ENCODE assay signal across 25 mouse cellular contexts in genomic region chr15:78880432-78880831, GRCm38 (mm10). TPM values are rescaled to one million over a fixed set of nuclear protein-coding genes. Genes with fewer than 3 reads are reported as not detected.
A peak's percentile ranks its signal among the peaks of the same experiment; 100 is the strongest.
DNase-seq lines count a peak whose midpoint lies in the region; ATAC-seq lines count a peak whose summit lies in the region.
"Had no signal": no experiment of that assay in that cellular context is flagged by ENCODE, and none has a peak within 500 bp of the region (broad histone marks: within the 10 kb centered on the region; RNA-seq: fewer than 3 reads in every experiment).

No protein-coding gene starts in this region.

- no peak for ATAC-seq in forebrain, embryonic 12.5 days (ENCODE audit: low FRiP score)
- no peak for ATAC-seq in kidney, embryonic 16.5 days (ENCODE audit: low FRiP score, low TSS enrichment)
- ATAC-seq: intestine, postnatal 0 days; Patski had no signal

- no peak overlapping the region for H3K27ac ChIP-seq in forebrain, embryonic 12.5 days
- no peak overlapping the region; the same call in 1 of the 2 replicates for H3K27ac ChIP-seq in forebrain, embryonic 10.5 days
- H3K27ac ChIP-seq in kidney, embryonic 16.5 days (ENCODE audit: low read length), result no peak overlapping the region
- H3K27ac ChIP-seq in macrophage, result peak overlapping the region; percentile 100; the same call in 1 of the 2 replicates
- H3K27ac ChIP-seq: heart, embryonic 13.5 days; hindbrain, embryonic 15.5 days; left cerebral cortex, adult 2 months had no signal

- H3K9ac ChIP-seq in forebrain, embryonic 12.5 days, result 0 out of 2 replicates have a peak overlapping the region, but pooled peaks have one; percentile 25
- H3K9ac ChIP-seq in kidney, embryonic 16.5 days (replicated peaks; ENCODE audit: low read length), result 0 out of 2 replicates have a peak overlapping the region, but pooled peaks have one; percentile 35
- H3K9ac ChIP-seq: hindbrain, embryonic 15.5 days had no signal

- no peak for DNase-seq in forebrain, embryonic 10.5 days (ENCODE audit: extremely low spot score, low spot score)
- no peak for DNase-seq in kidney, adult 9 months
- peak; percentile 63 for DNase-seq in testis, postnatal 10 days (ENCODE audit: low spot score)
- DNase-seq in testis, postnatal 14 days (ENCODE audit: low spot score), result no peak
- DNase-seq in lung, adult 18-20 months, result no peak
- DNase-seq: adrenal gland, adult 8-10 months; cerebellum, adult 8-10 months; layer of hippocampus, adult 9-11 months; lung, postnatal 14 days; right cerebral cortex, adult 18-20 months; thymus, adult 2 months had no signal

- H3K27me3 ChIP-seq in forebrain, embryonic 12.5 days, result no peaks in the 10 kb centered on the region
- H3K27me3 ChIP-seq in forebrain, embryonic 10.5 days (ENCODE audit: poor library complexity, severe bottlenecking), result no peaks in the 10 kb centered on the region
- no peaks in the 10 kb centered on the region for H3K27me3 ChIP-seq in kidney, embryonic 16.5 days (ENCODE audit: insufficient read depth, low read length)
- H3K27me3 ChIP-seq: heart, embryonic 13.5 days; hindbrain, embryonic 15.5 days; megakaryocyte, embryonic 14.5 days; Patski had no signal

- no peak overlapping the region for H3K4me2 ChIP-seq in forebrain, embryonic 12.5 days
- no peak overlapping the region for H3K4me2 ChIP-seq in kidney, embryonic 16.5 days (replicated peaks; ENCODE audit: low read depth, low read length)
- H3K4me2 ChIP-seq: heart, embryonic 13.5 days; hindbrain, embryonic 15.5 days had no signal

- H3K36me3 ChIP-seq in forebrain, embryonic 12.5 days (replicated peaks), result peaks cover 55% of the 10 kb centered on the region
- H3K36me3 ChIP-seq in forebrain, embryonic 10.5 days (replicated peaks), result peaks cover 61% of the 10 kb centered on the region
- H3K36me3 ChIP-seq in kidney, embryonic 16.5 days (ENCODE audit: insufficient read depth, low read length), result peaks cover 43% of the 10 kb centered on the region
- peaks cover 53% of the 10 kb centered on the region for H3K36me3 ChIP-seq in macrophage (ENCODE audit: inconsistent target)

- H3K79me2 ChIP-seq in macrophage (ENCODE audit: inconsistent target), result peaks cover 22% of the 10 kb centered on the region

- H3K4me1 ChIP-seq in forebrain, embryonic 12.5 days, result peaks cover 30% of the 10 kb centered on the region
- H3K4me1 ChIP-seq in forebrain, embryonic 10.5 days, result peaks cover 35% of the 10 kb centered on the region
- peaks cover 27% of the 10 kb centered on the region for H3K4me1 ChIP-seq in kidney, embryonic 16.5 days (ENCODE audit: insufficient read depth, low read length)

- no peak overlapping the region for H3K4me3 ChIP-seq in forebrain, embryonic 12.5 days (replicated peaks)
- H3K4me3 ChIP-seq in forebrain, embryonic 10.5 days, result no peak overlapping the region
- H3K4me3 ChIP-seq in kidney, embryonic 16.5 days (ENCODE audit: low read length), result no peak overlapping the region
- no peak overlapping the region for H3K4me3 ChIP-seq in macrophage (ENCODE audit: inconsistent target)
- H3K4me3 ChIP-seq: heart, embryonic 13.5 days; hindbrain, embryonic 15.5 days; left cerebral cortex, adult 2 months had no signal

- 96% methylated on average over 8 of the region's 8 CpGs for WGBS in forebrain, embryonic 12.5 days
- 96% methylated on average over 8 of the region's 8 CpGs for WGBS in forebrain, embryonic 10.5 days
- 91% methylated on average over 8 of the region's 8 CpGs for WGBS in kidney, embryonic 16.5 days
- 96% methylated on average over 7 of the region's 8 CpGs for WGBS in macrophage (ENCODE audit: missing documents)

- H3K9me3 ChIP-seq in forebrain, embryonic 12.5 days, result no peaks in the 10 kb centered on the region
- no peaks in the 10 kb centered on the region for H3K9me3 ChIP-seq in forebrain, embryonic 10.5 days
- H3K9me3 ChIP-seq in kidney, embryonic 16.5 days (ENCODE audit: low read length), result no peaks in the 10 kb centered on the region
- H3K9me3 ChIP-seq: heart, embryonic 13.5 days; hindbrain, embryonic 15.5 days; megakaryocyte, embryonic 14.5 days had no signal

RNA-seq across cellular contexts. Expression of gene Gga1, which starts 3.4 kb away (rescaled TPM):
- polyA plus RNA-seq in forebrain, embryonic 12.5 days (2016; fragmentation: Nextera tagmentation; extraction: Ambion mirVana), result 53.6 and 56.4 TPM in 2 replicates
- polyA plus RNA-seq in forebrain, embryonic 10.5 days (2016; fragmentation: Nextera tagmentation; extraction: Ambion mirVana), result 46.8 and 52.6 TPM in 2 replicates
- polyA plus RNA-seq in kidney, embryonic 16.5 days (2015; fragmentation: Nextera tagmentation; extraction: Ambion mirVana), result 54.7 and 61.9 TPM in 2 replicates
- 100 to 1,000 TPM in 24 of 26 experiments, 10 to 100 TPM in 2; 71.9 to 245 (median 168) TPM for total RNA-seq in macrophage (2018; cell fraction: chromatin; rRNA removed)
- total RNA-seq in macrophage (2018; cell fraction: cytosol; rRNA removed), result 10 to 100 TPM; 65.1 to 86.4 (median 78.3) TPM
- 100 to 1,000 TPM in 15 of 26 experiments, 10 to 100 TPM in 11; 55.6 to 160 (median 110) TPM for total RNA-seq in macrophage (2018; cell fraction: nucleus; rRNA removed)
- polyA plus RNA-seq in macrophage (2018), result 54.0 to 74.5 TPM (median 65.4 TPM) in 3 replicates

RNA-seq across cellular contexts. Expression of gene Gm49510, which starts 19.0 kb away (rescaled TPM):
- polyA plus RNA-seq in forebrain, embryonic 12.5 days (2016; fragmentation: Nextera tagmentation; extraction: Ambion mirVana), result 0.18 TPM in 1 of 2 replicates, not detected in the other
- polyA plus RNA-seq in forebrain, embryonic 10.5 days (2016; fragmentation: Nextera tagmentation; extraction: Ambion mirVana), result 0.23 and 0.35 TPM in 2 replicates
- 0.37 and 0.70 TPM in 2 replicates for polyA plus RNA-seq in kidney, embryonic 16.5 days (2015; fragmentation: Nextera tagmentation; extraction: Ambion mirVana)
- 1 to 10 TPM in 9 of 26 experiments, under 1 TPM in 10, not detected in 7; 0.31 to 2.4 (median 0.98) TPM for total RNA-seq in macrophage (2018; cell fraction: chromatin; rRNA removed)
- total RNA-seq in macrophage (2018; cell fraction: cytosol; rRNA removed), result 1 to 10 TPM in 1 of 26 experiments, under 1 TPM in 22, not detected in 3; 0.10 to 1.0 (median 0.40) TPM
- total RNA-seq in macrophage (2018; cell fraction: nucleus; rRNA removed), result 1 to 10 TPM in 1 of 26 experiments, under 1 TPM in 14, not detected in 11; 0.18 to 1.1 (median 0.66) TPM
- polyA plus RNA-seq in macrophage (2018), result 0.25 to 0.59 TPM in 2 of 3 replicates, not detected in the other
- total RNA-seq: gastrocnemius, adult 18-20 months; left cerebral cortex, adult 2 months had no signal
- polyA plus RNA-seq: gonadal fat pad, adult 2 months; hindbrain, embryonic 15.5 days; small intestine, adult 2 months had no signal

RNA-seq across cellular contexts. Expression of gene Sh3bp1, which starts 19.1 kb away (rescaled TPM):
- 10.3 TPM in 2 replicates for polyA plus RNA-seq in forebrain, embryonic 12.5 days (2016; fragmentation: Nextera tagmentation; extraction: Ambion mirVana)
- 21.0 and 21.5 TPM in 2 replicates for polyA plus RNA-seq in forebrain, embryonic 10.5 days (2016; fragmentation: Nextera tagmentation; extraction: Ambion mirVana)
- polyA plus RNA-seq in kidney, embryonic 16.5 days (2015; fragmentation: Nextera tagmentation; extraction: Ambion mirVana), result 33.1 and 41.0 TPM in 2 replicates
- total RNA-seq in macrophage (2018; cell fraction: chromatin; rRNA removed), result 100 to 1,000 TPM in 17 of 26 experiments, 10 to 100 TPM in 9; 18.8 to 471 (median 176) TPM
- 100 to 1,000 TPM in 11 of 26 experiments, 10 to 100 TPM in 15; 31.5 to 168 (median 84.8) TPM for total RNA-seq in macrophage (2018; cell fraction: cytosol; rRNA removed)
- total RNA-seq in macrophage (2018; cell fraction: nucleus; rRNA removed), result 100 to 1,000 TPM in 14 of 26 experiments, 10 to 100 TPM in 12; 22.3 to 199 (median 104) TPM
- polyA plus RNA-seq in macrophage (2018), result 67.4 to 90.3 TPM (median 70.9 TPM) in 3 replicates

RNA-seq across cellular contexts. Expression of gene Lgals2, which starts 25.1 kb away (rescaled TPM):
- polyA plus RNA-seq in forebrain, embryonic 12.5 days (2016; fragmentation: Nextera tagmentation; extraction: Ambion mirVana), result not detected in 2 replicates
- polyA plus RNA-seq in forebrain, embryonic 10.5 days (2016; fragmentation: Nextera tagmentation; extraction: Ambion mirVana), result not detected in 2 replicates
- 0.54 and 0.77 TPM in 2 replicates for polyA plus RNA-seq in kidney, embryonic 16.5 days (2015; fragmentation: Nextera tagmentation; extraction: Ambion mirVana)
- total RNA-seq in macrophage (2018; cell fraction: chromatin; rRNA removed), result not detected
- not detected for total RNA-seq in macrophage (2018; cell fraction: cytosol; rRNA removed)
- not detected for total RNA-seq in macrophage (2018; cell fraction: nucleus; rRNA removed)
- polyA plus RNA-seq in macrophage (2018), result not detected in 3 replicates
- total RNA-seq: adrenal gland, adult 8-10 months; gastrocnemius, adult 18-20 months; left cerebral cortex, adult 2 months had no signal
- polyA plus RNA-seq: embryonic facial prominence, embryonic 11.5 days; heart, embryonic 13.5 days; hindbrain, embryonic 15.5 days; limb, embryonic 11.5 days had no signal

RNA-seq across cellular contexts. Expression of gene Pdxp, which starts 33.3 kb away (rescaled TPM):
- polyA plus RNA-seq in forebrain, embryonic 12.5 days (2016; fragmentation: Nextera tagmentation; extraction: Ambion mirVana), result 51.7 and 53.6 TPM in 2 replicates
- 26.1 and 26.9 TPM in 2 replicates for polyA plus RNA-seq in forebrain, embryonic 10.5 days (2016; fragmentation: Nextera tagmentation; extraction: Ambion mirVana)
- polyA plus RNA-seq in kidney, embryonic 16.5 days (2015; fragmentation: Nextera tagmentation; extraction: Ambion mirVana), result 11.7 and 12.0 TPM in 2 replicates
- total RNA-seq in macrophage (2018; cell fraction: chromatin; rRNA removed), result 1 to 10 TPM in 23 of 26 experiments, under 1 TPM in 1, not detected in 2; 0.66 to 5.7 (median 3.7) TPM
- under 1 TPM; 0.05 to 0.84 (median 0.33) TPM for total RNA-seq in macrophage (2018; cell fraction: cytosol; rRNA removed)
- total RNA-seq in macrophage (2018; cell fraction: nucleus; rRNA removed), result 10 to 100 TPM in 1 of 26 experiments, 1 to 10 TPM in 24, under 1 TPM in 1; 0.82 to 11.1 (median 4.4) TPM
- polyA plus RNA-seq in macrophage (2018), result 0.13 to 1.2 TPM (median 0.70 TPM) in 3 replicates
